Mouse (Mus musculus) A20 (cell line): Measurements from ENCODE around the gene Stx16.

ENCODE experiments used
- DNase-seq: peaks from one replicate; pipeline ENCODE4 v3.0.0-alpha.2; 2011; ENCODE audit warnings: low read depth, low spot score

Stx16 gene

GRCm38 (mm10) chr2:174126522-174127375 is 50.6 kb downstream of the Stx16 start:
- no peak for DNase-seq

GRCm38 (mm10) chr2:174127376-174127713 is 51.2 kb downstream of the Stx16 start:
- DNase-seq, result no peak

GRCm38 (mm10) chr2:174128926-174129325 is 52.8 kb downstream of the Stx16 start:
- no peak for DNase-seq

- no peak for DNase-seq
These were observed 54.5 kb downstream of the Stx16 start for GRCm38 (mm10) chr2:174130468-174131097.

GRCm38 (mm10) chr2:174132413-174132969 is 56.4 kb downstream of the Stx16 start:
- DNase-seq, result no peak
